Mouse (Mus musculus) CH12.LX (cell line): ENCODE data around the gene Col23a1.

Experiments used
- CHD1 ChIP-seq: IDR thresholded peaks from 2 replicates; pipeline ENCODE4 v1.6.1; 2012; ENCODE audit warnings: low read depth, low read length, improper control_type of control experiment, inconsistent platforms
- CHD2 ChIP-seq: IDR thresholded peaks from 2 replicates; pipeline ENCODE4 v1.6.1; 2011; ENCODE audit warnings: low read length, improper control_type of control experiment
- CTCF ChIP-seq, 2 experiments: IDR thresholded peaks in 1 of 2; conservative IDR thresholded peaks in 1 of 2; 2 replicates each; pipeline ENCODE4 v1.5.1; 2011 to 2012; ENCODE audit warnings: low read depth in 2 of 2, low read length in 2 of 2, improper control_type of control experiment in 1 of 2, inconsistent platforms in 1 of 2, mild to moderate bottlenecking in 1 of 2, moderate library complexity in 1 of 2
- EP300 ChIP-seq: IDR thresholded peaks from 2 replicates; pipeline ENCODE4 v1.6.1; 2011; ENCODE audit warnings: low read length, improper control_type of control experiment
- JUND ChIP-seq: conservative IDR thresholded peaks from 2 replicates; pipeline ENCODE4 v1.6.1; 2011; ENCODE audit warnings: low read depth, low read length, improper control_type of control experiment
- KAT2A ChIP-seq: IDR thresholded peaks from 2 replicates; pipeline ENCODE4 v1.6.1; 2012; ENCODE audit warnings: low read length, improper control_type of control experiment, inconsistent platforms; ENCODE audit not compliant: insufficient replicate concordance
- MAFK ChIP-seq: IDR thresholded peaks from 2 replicates; pipeline ENCODE4 v1.6.1; 2011; ENCODE audit warnings: low read length, improper control_type of control experiment; ENCODE audit not compliant: insufficient replicate concordance
- MXI1 ChIP-seq: IDR thresholded peaks from 2 replicates; pipeline ENCODE4 v1.6.1; 2011; ENCODE audit warnings: mild to moderate bottlenecking, low read depth, low read length, improper control_type of control experiment
- POLR2A ChIP-seq: IDR thresholded peaks from 2 replicates; pipeline ENCODE4 v1.6.1; 2011; ENCODE audit warnings: low read depth, mild to moderate bottlenecking, improper control_type of control experiment, low read length
- RAD21 ChIP-seq: IDR thresholded peaks from 2 replicates; pipeline ENCODE4 v1.6.1; 2011; ENCODE audit warnings: low read depth, mild to moderate bottlenecking, low read length, improper control_type of control experiment, moderate library complexity
- TBP ChIP-seq: conservative IDR thresholded peaks from 2 replicates; pipeline ENCODE4 v1.6.1; 2011; ENCODE audit warnings: low read depth, low read length, improper control_type of control experiment
- USF1 ChIP-seq: IDR thresholded peaks from 2 replicates; pipeline ENCODE4 v1.6.1; 2014; ENCODE audit warnings: low read depth, mild to moderate bottlenecking, inconsistent platforms, low read length, improper control_type of control experiment
- ZNF384 ChIP-seq: IDR thresholded peaks from 2 replicates; pipeline ENCODE4 v1.6.1; 2012; ENCODE audit warnings: low read depth, low read length, improper control_type of control experiment, inconsistent platforms

DNA sequence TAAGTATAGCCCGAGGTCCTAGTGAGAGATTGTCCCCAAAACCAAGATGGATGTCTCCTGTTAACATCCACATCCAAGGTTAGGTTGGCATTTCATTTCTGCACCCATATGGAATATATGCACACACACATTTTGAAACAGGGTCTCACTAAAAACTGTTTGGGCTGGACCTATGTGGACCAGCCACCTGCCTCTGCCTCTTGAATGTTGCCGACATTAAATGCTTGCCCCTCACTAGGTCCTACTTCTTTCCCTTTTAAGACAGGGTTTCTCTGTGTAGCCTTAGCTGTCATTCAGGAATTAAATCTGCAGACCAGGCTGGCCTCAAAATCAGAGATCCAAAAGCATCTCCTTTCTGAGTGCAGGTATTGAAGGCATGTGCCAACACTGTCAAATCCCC, 307.8 kb downstream of the Col23a1 start:
- TF ChIP-seq USF1, result no peak
- no peak for TF ChIP-seq EP300
- no peak for TF ChIP-seq CTCF (conservative IDR thresholded peaks at IDR 0.05 in 1 of 2, IDR thresholded peaks at IDR 0.05 in 1 of 2; ENCODE audit: low read depth in 2 of 2, low read length in 2 of 2)
- TF ChIP-seq CHD1, result no peak
- TF ChIP-seq POLR2A, result no peak; the same call in 1 of the 2 replicates
- TF ChIP-seq MAFK, result no peak
- no peak for TF ChIP-seq JUND
- TF ChIP-seq MXI1, result no peak
- no peak for TF ChIP-seq RAD21
- no peak for TF ChIP-seq TBP
- no peak for TF ChIP-seq ZNF384
- no peak for TF ChIP-seq CHD2
- no peak for TF ChIP-seq KAT2A
